Mouse (Mus musculus) ES-CJ7 (cell line): ENCODE measurements at regions not wholly inside any gene's neighbourhood (a gene's known extent, or its start where the extent isn't known, plus 50 kb on each side); places are given as distances from the start of the nearest gene placed in this dataset.

Experiments used
- DNase-seq: peaks from one replicate; pipeline ENCODE4 v3.0.0; 2011; ENCODE audit warnings: low read depth, low spot score

- no peak for DNase-seq
Observed at GRCm38 (mm10) chr7:128834894-128835293, 90.2 kb downstream of the Sec23ip start.

DNA sequence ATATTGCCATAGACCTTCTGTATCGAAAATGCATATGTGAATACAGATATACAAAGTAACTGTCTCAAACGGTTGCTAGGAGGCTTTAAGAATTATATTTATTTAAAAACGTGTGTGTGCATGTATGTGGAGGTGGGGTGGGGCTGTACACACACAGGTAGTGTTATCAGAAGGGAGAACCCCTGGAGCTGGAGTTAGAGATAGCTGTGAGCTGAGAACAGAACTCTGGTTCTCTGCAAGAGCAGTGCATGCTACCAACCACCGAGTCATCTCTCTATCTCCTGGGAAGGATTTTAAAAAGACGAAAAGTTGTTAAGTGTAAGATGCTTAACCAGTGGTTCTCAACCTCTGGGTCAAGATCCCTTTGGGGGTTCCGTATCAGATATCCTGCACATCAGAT, 91.7 kb downstream of the Sec23ip start:
- no peak for DNase-seq

GRCm38 (mm10) chr7:128842561-128842960, 97.8 kb downstream of the Sec23ip start:
- no peak for DNase-seq

DNA sequence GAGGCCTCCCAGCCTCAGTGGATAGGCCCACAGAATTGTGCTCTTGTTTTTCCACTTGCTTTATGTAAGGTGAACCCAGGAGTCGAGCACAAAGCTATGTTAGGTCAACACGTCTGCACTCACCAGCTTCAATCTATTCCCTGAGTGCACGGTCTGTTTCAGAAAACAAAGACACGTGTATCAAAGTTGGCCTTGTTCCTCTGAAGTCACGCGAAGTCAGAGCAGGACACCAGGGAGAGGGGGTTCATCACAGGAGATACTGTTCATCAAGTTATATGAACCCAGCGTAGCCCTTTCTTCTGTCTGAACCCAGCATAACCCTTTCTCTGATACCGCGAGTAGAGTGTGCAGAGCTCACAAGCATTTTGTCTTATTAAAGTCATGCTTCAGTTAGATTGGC, 98.8 kb downstream of the Sec23ip start:
- DNase-seq = no peak

- no peak for DNase-seq
Observed at GRCm38 (mm10) chr7:128849261-128849660, 104.5 kb downstream of the Sec23ip start.

- DNase-seq = no peak
Observed at GRCm38 (mm10) chr7:128854193-128854592, 109.5 kb downstream of the Sec23ip start.

- DNase-seq = no peak
Observed at GRCm38 (mm10) chr7:128854690-128855343, 110.1 kb downstream of the Sec23ip start.

DNA sequence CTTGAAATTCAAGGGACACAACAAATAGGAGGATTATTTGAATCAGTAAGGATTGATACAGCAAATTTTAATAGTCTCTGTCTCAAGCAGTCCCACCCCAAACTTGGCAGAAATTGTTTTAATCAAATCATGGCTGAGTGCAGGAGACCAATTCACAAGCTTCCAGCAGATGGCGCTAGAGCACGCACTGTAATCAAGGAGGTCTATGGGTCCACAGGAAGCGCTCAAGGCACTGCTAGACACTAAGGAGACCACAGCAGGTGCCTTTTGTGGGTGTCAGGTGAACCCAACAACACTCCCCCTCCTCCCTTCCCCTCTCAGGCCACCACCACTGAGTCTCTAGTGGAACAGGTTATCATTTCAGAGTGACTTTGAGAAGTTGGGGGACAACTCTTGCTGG, 115.4 kb downstream of the Sec23ip start:
- peak; percentile 69 for DNase-seq

DNA sequence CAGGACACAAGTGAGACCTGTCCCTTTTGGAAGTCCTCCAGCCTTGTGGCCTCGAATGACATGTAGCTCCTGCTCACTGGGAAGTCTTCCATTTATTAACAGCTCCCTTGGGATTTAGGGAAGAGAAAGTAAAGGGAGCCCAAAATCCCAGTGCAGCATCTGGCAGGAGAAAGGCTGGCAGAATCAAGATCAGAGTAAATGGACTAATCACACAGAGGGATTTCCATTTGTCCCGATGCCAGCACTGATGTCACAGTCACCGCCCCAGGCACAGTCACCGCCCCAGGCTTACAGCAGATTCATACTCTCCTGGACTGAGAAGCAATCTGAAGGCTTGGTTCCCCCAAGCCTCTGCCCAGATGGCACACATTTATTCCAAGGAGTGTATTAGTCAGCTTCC, 116.0 kb downstream of the Sec23ip start:
- DNase-seq = no peak

DNA sequence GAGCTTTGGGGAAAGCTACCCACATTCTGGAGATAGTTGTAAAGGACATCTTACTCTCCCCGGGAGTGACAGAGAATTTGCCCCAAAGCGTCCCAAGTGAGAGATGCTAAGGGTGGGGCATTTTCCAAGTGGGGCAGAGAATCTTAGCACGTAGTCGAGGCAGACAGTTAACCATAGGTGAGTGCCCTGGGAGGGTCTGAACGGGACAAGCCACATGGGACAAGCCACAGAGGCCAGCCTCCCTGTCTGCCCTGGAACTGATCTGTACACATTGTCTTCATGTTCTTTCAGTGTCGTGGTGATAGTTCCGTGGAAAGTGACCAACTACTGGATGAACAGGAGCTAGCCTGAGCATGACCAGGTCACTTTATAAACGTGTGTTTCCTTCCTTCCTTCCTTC, 116.6 kb downstream of the Sec23ip start:
- DNase-seq = no peak

- DNase-seq = no peak
Observed at GRCm38 (mm10) chr7:128868799-128869198, 124.1 kb downstream of the Sec23ip start.

- DNase-seq = no peak
Observed at GRCm38 (mm10) chr7:128884015-128884414, 139.3 kb downstream of the Sec23ip start.

- no peak for DNase-seq
Observed at GRCm38 (mm10) chr7:128885551-128885950, 140.8 kb downstream of the Sec23ip start.

DNA sequence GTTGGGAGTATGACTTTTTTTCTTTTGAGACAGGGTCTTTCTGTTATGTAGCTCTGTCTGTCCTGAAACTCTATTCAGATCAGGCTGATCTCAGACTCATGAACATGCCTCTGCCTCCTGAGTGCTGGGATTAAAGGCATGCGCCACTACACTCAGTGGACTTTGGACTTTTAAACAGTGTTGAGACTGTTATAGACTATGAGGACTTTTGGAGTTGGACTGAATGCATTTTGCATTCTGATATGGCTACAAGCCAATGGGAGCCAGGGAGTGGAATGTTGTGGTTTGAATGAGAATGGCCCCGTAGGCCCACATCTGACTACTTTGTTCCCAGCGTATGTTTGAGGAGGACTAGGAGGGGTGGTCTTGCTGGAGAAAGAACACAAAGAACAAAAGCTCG, 165.4 kb downstream of the Sec23ip start:
- DNase-seq = no peak

GRCm38 (mm10) chr7:128937976-128938730, 193.4 kb downstream of the Sec23ip start:
- DNase-seq = peak; percentile 51

- no peak for DNase-seq
Observed at GRCm38 (mm10) chr7:128960575-128960974, 215.8 kb downstream of the Sec23ip start.

GRCm38 (mm10) chr7:128979904-128980303, 235.2 kb downstream of the Sec23ip start:
- no peak for DNase-seq

DNA sequence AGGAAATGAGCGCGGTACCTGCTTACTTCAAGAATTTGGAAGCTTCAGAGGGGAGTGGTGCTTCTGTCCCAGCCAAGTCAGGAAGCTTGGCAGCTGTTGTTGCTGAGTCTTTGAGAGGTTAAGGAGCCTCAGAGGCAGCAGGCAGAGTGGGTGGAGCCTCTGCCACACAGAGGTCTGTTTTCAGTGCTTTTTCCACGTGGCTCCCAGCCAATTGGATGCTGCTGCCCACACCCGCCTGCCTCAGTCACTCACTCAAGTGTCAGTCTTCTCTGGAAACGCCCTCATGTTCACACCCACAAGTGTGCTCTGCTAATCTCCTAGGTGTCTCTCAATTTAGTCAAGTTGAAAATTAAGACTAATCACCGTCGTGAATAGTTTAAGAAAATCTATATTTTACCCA, 236.1 kb downstream of the Sec23ip start:
- no peak for DNase-seq

DNA sequence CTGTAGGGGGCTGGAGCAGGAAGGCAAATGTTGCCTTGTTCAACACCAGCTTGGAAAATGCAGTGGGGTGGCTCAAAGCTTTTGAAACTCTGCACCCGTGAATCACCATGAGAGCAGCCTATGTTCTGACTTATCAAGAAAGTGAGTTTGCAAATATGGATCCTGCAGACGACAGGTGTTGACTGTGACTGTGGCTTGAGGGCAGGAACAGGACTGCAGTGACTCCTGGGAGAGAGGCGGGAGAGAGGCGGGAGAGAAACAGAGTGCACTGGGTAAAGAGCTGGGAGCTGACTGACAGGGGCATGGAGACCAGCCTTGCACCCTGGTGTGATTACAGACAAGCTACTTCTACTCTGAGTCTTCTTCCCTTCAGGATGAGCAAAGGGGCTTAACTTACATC, 254.0 kb downstream of the Sec23ip start:
- no peak for DNase-seq

GRCm38 (mm10) chr7:129002419-129002818, 254.4 kb upstream of the Plpp4 start:
- no peak for DNase-seq

- DNase-seq = no peak
Observed at GRCm38 (mm10) chr7:129003150-129003549, 253.7 kb upstream of the Plpp4 start.

GRCm38 (mm10) chr7:129016353-129016752, 240.5 kb upstream of the Plpp4 start:
- DNase-seq = no peak

GRCm38 (mm10) chr7:129027116-129027515, 229.7 kb upstream of the Plpp4 start:
- no peak for DNase-seq
